Mouse (Mus musculus) ZHBTc4 (cell line): ENCODE data around the gene Sema3a.

Source experiments
- DNase-seq: peaks from one replicate; pipeline ENCODE4 v3.0.0-alpha.2; 2011; ENCODE audit warnings: low read depth, low spot score

The Sema3a gene

GRCm38 (mm10) chr5:13125241-13125692 is at the start of gene Sema3a:
TSS of gene Sema3a (plus strand) at chr5:13125414.
- DNase-seq, result peak; percentile 41

- DNase-seq, result no peak
These were observed 40.3 kb upstream of the Sema3a start for GRCm38 (mm10) chr5:13084777-13085439.

GRCm38 (mm10) chr5:13090431-13090830 is 34.8 kb upstream of the Sema3a start:
- no peak for DNase-seq

GRCm38 (mm10) chr5:13109522-13109921 is 15.7 kb upstream of the Sema3a start:
- no peak for DNase-seq

- no peak for DNase-seq
These were observed 8.0 kb upstream of the Sema3a start for GRCm38 (mm10) chr5:13117236-13117635.

GRCm38 (mm10) chr5:13125757-13126156 is 543 bp downstream of the Sema3a start:
- DNase-seq, result no peak

GRCm38 (mm10) chr5:13126196-13126595 is 982 bp downstream of the Sema3a start:
- DNase-seq, result no peak

- DNase-seq, result no peak
These were observed 1.9 kb downstream of the Sema3a start for GRCm38 (mm10) chr5:13127121-13127520.

GRCm38 (mm10) chr5:13144733-13145457 is 19.7 kb downstream of the Sema3a start:
- DNase-seq, result no peak

- no peak for DNase-seq
These were observed 24.7 kb downstream of the Sema3a start for GRCm38 (mm10) chr5:13149909-13150308.

- peak; percentile 15 for DNase-seq
These were observed 25.8 kb downstream of the Sema3a start for GRCm38 (mm10) chr5:13151002-13151401.

- no peak for DNase-seq
These were observed 32.8 kb downstream of the Sema3a start for GRCm38 (mm10) chr5:13157761-13158612.

GRCm38 (mm10) chr5:13182186-13182585 is 57.0 kb downstream of the Sema3a start:
- no peak for DNase-seq

GRCm38 (mm10) chr5:13197886-13198285 is 72.7 kb downstream of the Sema3a start:
- DNase-seq, result no peak

GRCm38 (mm10) chr5:13199709-13200108 is 74.5 kb downstream of the Sema3a start:
- DNase-seq, result no peak

- no peak for DNase-seq
These were observed 130.1 kb downstream of the Sema3a start for GRCm38 (mm10) chr5:13255353-13255752.

GRCm38 (mm10) chr5:13256321-13256720 is 131.1 kb downstream of the Sema3a start:
- DNase-seq, result no peak

GRCm38 (mm10) chr5:13263087-13263486 is 137.9 kb downstream of the Sema3a start:
- no peak for DNase-seq

- DNase-seq, result no peak
These were observed 138.3 kb downstream of the Sema3a start for GRCm38 (mm10) chr5:13263539-13263938.

- no peak for DNase-seq
These were observed 187.5 kb downstream of the Sema3a start for GRCm38 (mm10) chr5:13312667-13313066.

GRCm38 (mm10) chr5:13313977-13314376 is 188.8 kb downstream of the Sema3a start:
- DNase-seq, result no peak
